Mouse (Mus musculus) spleen, adult 10 weeks (tissue): ENCODE results near the gene Ccl4. TPM values are rescaled to one million over a fixed set of nuclear protein-coding genes. Genes with fewer than 3 reads are reported as not detected.

Experiments used
- polyA plus RNA-seq: library from polyadenylated mRNA; stranded (reverse); fragments of 350-450 nt; fragmentation: Illumina TruSeq; extraction: RNeasy Lipid Tissue Mini Kit (QIAGEN cat#74804); gene quantifications from one replicate; pipeline ENCODE4 v1.2.3, GENCODE M21; 2015; ENCODE audit warnings: low replicate concordance; ENCODE audit not compliant: insufficient read depth

The Ccl4 gene
- 2.9 TPM for polyA plus RNA-seq

DNA sequence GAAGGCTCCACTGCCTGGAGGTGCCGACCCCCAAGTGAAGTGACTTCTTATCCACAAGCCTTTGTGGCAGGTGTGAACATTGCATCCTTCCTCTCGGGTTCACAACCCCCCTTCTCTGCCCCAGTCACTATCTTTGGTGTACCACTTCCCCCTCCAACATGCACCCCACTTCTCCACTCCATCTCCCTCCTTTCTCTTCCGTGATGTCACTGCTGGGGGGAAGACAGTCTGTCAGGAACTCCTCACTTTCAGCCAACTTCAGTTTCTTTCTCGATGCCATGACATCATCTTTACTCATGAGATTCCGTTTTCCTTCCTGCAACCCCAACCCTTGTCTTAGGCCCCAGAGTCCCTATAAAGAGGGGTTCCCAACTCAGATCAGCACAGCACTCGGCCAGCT is at the start of gene Ccl4:
TSS of gene Ccl4 (plus strand) at position 381 of the 400 bp plus-strand sequence.

GRCm38 (mm10) chr11:83645521-83645920 is 16.9 kb upstream of the Ccl4 start, which contains the start of gene Rpl9-ps1:
Gene Rpl9-ps1, minus strand, starts transcription at chr11:83645621.

GRCm38 (mm10) chr11:83649305-83649841 is 13.0 kb upstream of the Ccl4 start, which contains the start of gene Ccl3:
Gene Ccl3, minus strand, starts transcription at chr11:83649355.

GRCm38 (mm10) chr11:83703705-83704104 is 41.3 kb downstream of the Ccl4 start, which contains the start of gene Wfdc17:
Gene Wfdc17, plus strand, starts transcription at chr11:83703991.

GRCm38 (mm10) chr11:83708715-83709114 is 46.3 kb downstream of the Ccl4 start, which contains the start of gene Wfdc18:
Gene Wfdc18, plus strand, starts transcription at chr11:83709015.

Other genes with a start within 250 kb of the Ccl4 start
- not detected for gene Gas2l2, start 233.1 kb upstream of the Ccl4 start, polyA plus RNA-seq
- not detected for gene 1700020L24Rik, start 224.9 kb upstream of the Ccl4 start, polyA plus RNA-seq
- gene Mmp28, start 199.5 kb upstream of the Ccl4 start, polyA plus RNA-seq, result 2.4 TPM
- gene Taf15, start 189.5 kb upstream of the Ccl4 start, polyA plus RNA-seq, result 159 TPM
- 2.9 TPM for gene Heatr9, start 140.4 kb upstream of the Ccl4 start, polyA plus RNA-seq
- 219 TPM for gene Ccl5, start 132.1 kb upstream of the Ccl4 start, polyA plus RNA-seq
- 33.6 TPM for gene Ccl9, start 83.9 kb upstream of the Ccl4 start, polyA plus RNA-seq
- gene Ccl6, start 69.5 kb upstream of the Ccl4 start, polyA plus RNA-seq, result 72.6 TPM
- not detected for gene Rpl9-ps1, start 17.0 kb upstream of the Ccl4 start, polyA plus RNA-seq
- gene Ccl3, start 13.2 kb upstream of the Ccl4 start, polyA plus RNA-seq, result 3.9 TPM
- 56.3 TPM for gene Wfdc17, start 41.4 kb downstream of the Ccl4 start, polyA plus RNA-seq
- gene Wfdc18, start 46.4 kb downstream of the Ccl4 start, polyA plus RNA-seq, result 0.51 TPM
- gene Wfdc21, start 84.4 kb downstream of the Ccl4 start, polyA plus RNA-seq, result 6.7 TPM
- 21.0 TPM for gene Heatr6, start 91.1 kb downstream of the Ccl4 start, polyA plus RNA-seq
- gene Hnf1b, start 187.5 kb downstream of the Ccl4 start, polyA plus RNA-seq, result 0.10 TPM